Mouse (Mus musculus): ENCODE data around the gene Wnt3a.

DNA sequence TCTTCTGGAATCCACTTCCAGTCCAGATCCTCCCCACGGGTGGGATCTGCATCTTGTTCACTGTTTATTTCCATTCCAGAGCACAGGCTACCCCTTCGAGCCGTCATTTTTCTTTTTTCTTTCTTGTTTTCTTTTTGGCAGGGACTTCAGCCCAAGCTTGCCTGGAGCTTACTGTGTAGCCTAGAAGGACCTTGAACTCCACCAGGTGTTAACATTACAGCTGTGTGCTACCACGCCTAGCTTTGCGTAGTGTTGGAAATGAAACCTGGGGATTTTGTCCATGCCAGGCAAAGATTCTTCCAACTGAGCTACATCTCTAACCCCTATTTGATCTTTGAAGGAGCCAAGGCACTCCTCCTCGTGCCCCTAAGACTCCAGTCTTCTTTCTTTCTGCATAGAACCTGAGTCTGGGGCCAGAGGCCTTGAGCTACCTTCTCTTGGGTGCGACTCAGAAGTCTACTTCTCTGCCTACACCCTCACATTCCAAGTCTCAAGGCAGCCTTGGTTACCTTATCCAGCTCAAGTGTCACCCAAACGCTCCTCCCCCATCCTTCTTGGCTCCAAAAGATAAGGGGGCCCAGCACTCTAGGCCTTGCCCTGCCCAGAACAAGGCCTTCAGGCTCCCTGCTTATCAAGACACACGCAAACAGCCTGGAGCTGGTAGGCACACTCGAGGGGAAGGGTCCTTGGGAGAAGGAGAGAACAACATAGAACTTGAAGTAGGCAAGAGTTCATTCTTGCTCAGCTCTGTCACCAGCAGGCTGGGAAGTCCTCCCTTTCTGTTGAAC is 29.7 kb downstream of the Wnt3a start:
- TF ChIP-seq USF1 (IDR thresholded peaks at IDR 0.05; ENCODE audit: low read depth) (no peak), POLR2AphosphoS2 (IDR thresholded peaks at IDR 0.05; ENCODE audit: insufficient read length, low read depth) (no peak), POLR2A (IDR thresholded peaks at IDR 0.05; ENCODE audit: insufficient read length, low read depth) (no peak), MYOD1 (IDR thresholded peaks at IDR 0.05; ENCODE audit: control insufficient read depth in 1 of 3, insufficient read length in 2 of 3, low read depth in 2 of 3) (no peak), TCF12 (IDR thresholded peaks at IDR 0.05; ENCODE audit: insufficient read depth, poor library complexity, severe bottlenecking) (no peak), MAX (IDR thresholded peaks at IDR 0.05; ENCODE audit: low read depth) (no peak)
